Mouse (Mus musculus) intestine, embryonic 16.5 days (tissue): Measurements from ENCODE around the gene Cdkn1b. TPM values are rescaled to one million over a fixed set of nuclear protein-coding genes. Genes with fewer than 3 reads are reported as not detected.

Source experiments
- ATAC-seq: fragments of 200-750 bp; cut with Nextera tagmentation; 2 replicates; pipeline ENCODE4 v1.8.0; 2017; ENCODE audit warnings: moderate TSS enrichment, moderate library complexity
- H3K27ac ChIP-seq: fragments of 300-500 bp; sonication (generic); 2 replicates; pipeline ENCODE4 v1.5.1; 2014; ENCODE audit warnings: mild to moderate bottlenecking, low read length
- H3K27me3 ChIP-seq: fragments of 300-500 bp; sonication (generic); replicated peaks from 2 replicates; pipeline ENCODE4 v1.6.1; 2014; ENCODE audit warnings: low read length, control low read depth, mixed read lengths; ENCODE audit not compliant: control insufficient read depth, insufficient read depth
- H3K36me3 ChIP-seq: fragments of 300-500 bp; sonication (generic); 2 replicates; pipeline ENCODE4 v1.6.1; 2014; ENCODE audit warnings: low read length, control low read depth; ENCODE audit not compliant: control insufficient read depth, insufficient read depth
- H3K4me1 ChIP-seq: fragments of 300-500 bp; sonication (generic); 2 replicates; pipeline ENCODE4 v1.6.1; 2014; ENCODE audit warnings: low read length, control low read depth, mixed read lengths; ENCODE audit not compliant: control insufficient read depth, insufficient read depth
- H3K4me2 ChIP-seq: fragments of 300-500 bp; sonication (generic); 2 replicates; pipeline ENCODE4 v1.6.1; 2014; ENCODE audit warnings: low read depth, low read length, control low read depth
- H3K4me3 ChIP-seq: fragments of 300-500 bp; sonication (generic); 2 replicates; pipeline ENCODE4 v1.5.1; 2014; ENCODE audit warnings: mild to moderate bottlenecking, low read length
- H3K9ac ChIP-seq: fragments of 300-500 bp; sonication (generic); 2 replicates; pipeline ENCODE4 v1.6.1; 2014; ENCODE audit warnings: low read depth, low read length
- H3K9me3 ChIP-seq: fragments of 300-500 bp; sonication (generic); 2 replicates; pipeline ENCODE4 v1.6.1; 2016; ENCODE audit warnings: low read length, control low read depth; ENCODE audit not compliant: control insufficient read depth
- WGBS: fragments of 180-500 bp; shearing (Covaris S2); extraction: QIAGEN DNeasy Blood & Tissue Kit; methylation state at CpG from one replicate; pipeline ENCODE4 v1.1.7; 2014; 5-methylcytosine and 5-hydroxymethylcytosine counted together
- polyA plus RNA-seq: library from polyadenylated mRNA; unstranded; fragments of >200 nt; fragmentation: Nextera tagmentation; extraction: Ambion mirVana; gene quantifications from 2 replicates; pipeline ENCODE4 v1.2.1, GENCODE M21; 2015

The Cdkn1b gene
- polyA plus RNA-seq, 1 experiment from 2014 or later, result 10.6 TPM

- peaks cover 21% of the 10 kb centered on the region for H3K4me1 ChIP-seq
- no peaks in the 10 kb centered on the region for H3K9me3 ChIP-seq
- ATAC-seq, result no peak
- H3K4me2 ChIP-seq, result peak overlapping the region; percentile 97
- no peaks in the 10 kb centered on the region for H3K36me3 ChIP-seq
- peak overlapping the region; percentile 100 for H3K27ac ChIP-seq
- H3K4me3 ChIP-seq, result peak overlapping the region; percentile 64
- WGBS, result 51% methylated on average over 3 of the region's 3 CpGs
- no peaks in the 10 kb centered on the region for H3K27me3 ChIP-seq
- H3K9ac ChIP-seq, result peak overlapping the region; percentile 89
These were observed 6.1 kb downstream of the Cdkn1b start for GRCm38 (mm10) chr6:134926338-134926705.

GRCm38 (mm10) chr6:134926803-134927594 is 6.8 kb downstream of the Cdkn1b start:
- peak overlapping the region; percentile 64 for H3K4me3 ChIP-seq
- H3K36me3 ChIP-seq, result no peaks in the 10 kb centered on the region
- ATAC-seq, result peak; percentile 36
- H3K27ac ChIP-seq, result peak overlapping the region; percentile 100
- no peaks in the 10 kb centered on the region for H3K27me3 ChIP-seq
- H3K9ac ChIP-seq, result peak overlapping the region; percentile 89
- WGBS, result 1% methylated on average over 63 of the region's 63 CpGs
- H3K4me1 ChIP-seq, result peaks cover 20% of the 10 kb centered on the region
- peak overlapping the region; percentile 97 for H3K4me2 ChIP-seq
- H3K9me3 ChIP-seq, result no peaks in the 10 kb centered on the region

GRCm38 (mm10) chr6:134927595-134928095 is 7.4 kb downstream of the Cdkn1b start:
- Histone ChIP-seq H3K4me3 (peak overlapping the region; percentile 64), H3K27ac (peak overlapping the region; percentile 100), H3K4me2 (peak overlapping the region; percentile 97), H3K9me3 (no peaks in the 10 kb centered on the region), H3K27me3 (no peaks in the 10 kb centered on the region), H3K36me3 (no peaks in the 10 kb centered on the region), H3K4me1 (peaks cover 17% of the 10 kb centered on the region), H3K9ac (peak overlapping the region; percentile 89)
- WGBS, result 3% methylated on average over 13 of the region's 13 CpGs
- ATAC-seq, result peak; percentile 3; the same call in 1 of the 2 replicates

GRCm38 (mm10) chr6:134928096-134928888 is 8.1 kb downstream of the Cdkn1b start:
- no peaks in the 10 kb centered on the region for H3K9me3 ChIP-seq
- peak overlapping the region; percentile 89 for H3K9ac ChIP-seq
- H3K36me3 ChIP-seq, result no peaks in the 10 kb centered on the region
- H3K4me2 ChIP-seq, result peak overlapping the region; percentile 97
- peaks cover 14% of the 10 kb centered on the region for H3K4me1 ChIP-seq
- H3K27me3 ChIP-seq, result no peaks in the 10 kb centered on the region
- under 1% methylated on average over 63 of the region's 63 CpGs for WGBS
- H3K4me3 ChIP-seq, result peak overlapping the region; percentile 64
- peak; percentile 92 for ATAC-seq
- H3K27ac ChIP-seq, result peak overlapping the region; percentile 100

GRCm38 (mm10) chr6:134928889-134929310 is 8.7 kb downstream of the Cdkn1b start:
- peak overlapping the region; percentile 72 for H3K9ac ChIP-seq
- H3K27ac ChIP-seq, result peak overlapping the region; percentile 76
- H3K4me1 ChIP-seq, result peaks cover 9% of the 10 kb centered on the region
- ATAC-seq, result peak; percentile 39
- H3K4me3 ChIP-seq, result peak overlapping the region; percentile 64
- under 1% methylated on average over 15 of the region's 15 CpGs for WGBS
- no peaks in the 10 kb centered on the region for H3K27me3 ChIP-seq
- H3K9me3 ChIP-seq, result no peaks in the 10 kb centered on the region
- peak overlapping the region; percentile 97 for H3K4me2 ChIP-seq
- no peaks in the 10 kb centered on the region for H3K36me3 ChIP-seq

- Histone ChIP-seq H3K4me2 (peak overlapping the region; percentile 55), H3K4me1 (peaks cover 9% of the 10 kb centered on the region), H3K27ac (no peak overlapping the region), H3K4me3 (peak overlapping the region; percentile 45), H3K27me3 (no peaks in the 10 kb centered on the region), H3K36me3 (no peaks in the 10 kb centered on the region), H3K9me3 (no peaks in the 10 kb centered on the region), H3K9ac (peak overlapping the region; percentile 60)
- WGBS, result 36% methylated on average over 4 of the region's 4 CpGs
- no peak for ATAC-seq
These were observed 9.7 kb downstream of the Cdkn1b start for GRCm38 (mm10) chr6:134929926-134930325.

GRCm38 (mm10) chr6:134930383-134930782 is 10.2 kb downstream of the Cdkn1b start:
- H3K4me2 ChIP-seq, result peak overlapping the region; percentile 55
- H3K9ac ChIP-seq, result peak overlapping the region; percentile 60; the same call in 1 of the 2 replicates
- H3K27me3 ChIP-seq, result no peaks in the 10 kb centered on the region
- no peak overlapping the region for H3K27ac ChIP-seq
- H3K4me3 ChIP-seq, result peak overlapping the region; percentile 45; the same call in 1 of the 2 replicates
- peaks cover 9% of the 10 kb centered on the region for H3K4me1 ChIP-seq
- ATAC-seq, result no peak
- no peaks in the 10 kb centered on the region for H3K36me3 ChIP-seq
- WGBS, result 78% methylated on average over 7 of the region's 7 CpGs
- no peaks in the 10 kb centered on the region for H3K9me3 ChIP-seq

GRCm38 (mm10) chr6:134931146-134931545 is 10.9 kb downstream of the Cdkn1b start:
- Histone ChIP-seq H3K36me3 (no peaks in the 10 kb centered on the region), H3K4me2 (0 out of 2 replicates have a peak overlapping the region, but pooled peaks have one; percentile 3), H3K4me1 (peaks cover 9% of the 10 kb centered on the region), H3K9ac (no peak overlapping the region), H3K9me3 (no peaks in the 10 kb centered on the region), H3K4me3 (no peak overlapping the region), H3K27ac (no peak overlapping the region), H3K27me3 (no peaks in the 10 kb centered on the region)
- ATAC-seq, result no peak
- WGBS, result 79% methylated on average over 3 of the region's 3 CpGs
